Mouse (Mus musculus) ES-CJ7 (cell line): ENCODE results near the gene 4930524N10Rik.

Experiments
- DNase-seq: peaks from one replicate; pipeline ENCODE4 v3.0.0; 2011; ENCODE audit warnings: low read depth, low spot score

4930524N10Rik gene

GRCm38 (mm10) chrX:154343292-154343691, at the start of gene 4930524N10Rik:
Gene 4930524N10Rik (minus strand): TSS chrX:154343392.
- DNase-seq: no peak

- DNase-seq: no peak
These were observed 6.8 kb upstream of the 4930524N10Rik start for GRCm38 (mm10) chrX:154350042-154350441.

- DNase-seq: no peak
These were observed 6.3 kb upstream of the 4930524N10Rik start for GRCm38 (mm10) chrX:154349302-154350041.

DNA sequence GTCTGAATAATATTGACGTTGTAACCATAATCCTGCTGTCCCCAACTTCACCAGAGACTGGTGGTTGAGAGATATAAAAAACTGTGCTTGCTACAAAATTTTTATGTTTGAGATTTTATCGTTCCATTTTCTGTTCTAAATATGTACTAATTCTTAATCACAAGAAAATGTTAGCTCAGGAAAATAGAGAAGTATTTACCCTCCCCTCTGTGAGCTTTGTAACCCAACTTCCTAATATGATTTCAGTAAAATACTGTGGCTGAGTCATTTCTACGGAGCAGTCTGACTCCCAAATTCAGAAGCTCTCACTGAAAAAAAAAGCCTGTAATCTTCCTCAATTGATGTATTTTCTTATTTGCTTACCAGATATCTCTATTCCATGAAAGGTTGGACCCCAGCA, 4.7 kb upstream of the 4930524N10Rik start:
- no peak for DNase-seq
